8 mouse cellular contexts compared by ENCODE assay signal in genomic region chr19:15923426-15923825, GRCm38 (mm10). TPM values are rescaled to one million over a fixed set of nuclear protein-coding genes. Genes with fewer than 3 reads are reported as not detected.
A peak's percentile ranks its signal among the peaks of the same experiment; 100 is the strongest.
DNase-seq lines count a peak whose midpoint lies in the region; ATAC-seq and TF ChIP-seq lines count a peak whose summit lies in the region.

No protein-coding gene starts in this region.

- ATAC-seq in forebrain, embryonic 14.5 days = no peak
- no peak for ATAC-seq in hindbrain, embryonic 16.5 days
- ATAC-seq in liver, embryonic 11.5 days (replicated peaks; ENCODE audit: low FRiP score) = no peak
- no peak for ATAC-seq in midbrain, postnatal 0 days (ENCODE audit: low FRiP score)
- ATAC-seq in megakaryocyte-erythroid progenitor cell, adult 5-6 weeks (replicated peaks; ENCODE audit: low FRiP score, low TSS enrichment, poor library complexity, severe bottlenecking) = no peak

- H3K36me3 ChIP-seq in forebrain, embryonic 14.5 days (ENCODE audit: control insufficient read depth, insufficient read depth, low read length) = peaks cover 6% of the 10 kb centered on the region; the same call in 1 of the 2 replicates
- no peaks in the 10 kb centered on the region for H3K36me3 ChIP-seq in hindbrain, embryonic 16.5 days (ENCODE audit: control insufficient read depth, insufficient read depth, low read length)
- peaks cover 7% of the 10 kb centered on the region; the same call in 1 of the 2 replicates for H3K36me3 ChIP-seq in liver, embryonic 11.5 days (ENCODE audit: control insufficient read depth, insufficient read depth, low read length)
- no peaks in the 10 kb centered on the region for H3K36me3 ChIP-seq in midbrain, postnatal 0 days (ENCODE audit: insufficient read depth, low read length)

- H3K27ac ChIP-seq in forebrain, embryonic 14.5 days (ENCODE audit: low read depth, low read length) = peak overlapping the region; percentile 83; the same call in 1 of the 2 replicates
- H3K27ac ChIP-seq in hindbrain, embryonic 16.5 days (ENCODE audit: low read depth, low read length) = peak overlapping the region; percentile 86; the same call in 1 of the 2 replicates
- no peak overlapping the region for H3K27ac ChIP-seq in liver, embryonic 11.5 days (ENCODE audit: low read depth, low read length)
- no peak overlapping the region for H3K27ac ChIP-seq in midbrain, postnatal 0 days (ENCODE audit: low read depth, low read length)

- peak overlapping the region; percentile 97 for H3K4me2 ChIP-seq in forebrain, embryonic 14.5 days (ENCODE audit: low read length)
- peak overlapping the region; percentile 99 for H3K4me2 ChIP-seq in hindbrain, embryonic 16.5 days (ENCODE audit: low read length)
- peak overlapping the region; percentile 97 for H3K4me2 ChIP-seq in liver, embryonic 11.5 days
- H3K4me2 ChIP-seq in midbrain, postnatal 0 days (ENCODE audit: low read depth, low read length, poor library complexity, severe bottlenecking) = peak overlapping the region; percentile 95

- peak overlapping the region; percentile 75 for H3K9ac ChIP-seq in forebrain, embryonic 14.5 days (ENCODE audit: low read length)
- peak overlapping the region; percentile 76 for H3K9ac ChIP-seq in hindbrain, embryonic 16.5 days (ENCODE audit: low read depth, low read length)
- H3K9ac ChIP-seq in liver, embryonic 11.5 days (ENCODE audit: low read depth, low read length) = peak overlapping the region; percentile 81
- H3K9ac ChIP-seq in midbrain, postnatal 0 days (replicated peaks; ENCODE audit: low read length, poor library complexity, severe bottlenecking) = no peak overlapping the region

- peak; percentile 18 for DNase-seq in kidney, adult 11 months
- no peak for DNase-seq in kidney, adult 8-10 months
- peak; percentile 65 for DNase-seq in adrenal gland, postnatal 10 days
- DNase-seq in forebrain, embryonic 14.5 days (ENCODE audit: low spot score) = peak; percentile 24
- peak; percentile 55 for DNase-seq in liver, embryonic 11.5 days (ENCODE audit: low spot score)
- no peak for DNase-seq in midbrain, postnatal 0 days (ENCODE audit: low spot score)

- peak; percentile 23; the same call in 1 of the 2 replicates for TF ChIP-seq CTCF in midbrain, postnatal 0 days (IDR thresholded peaks at IDR 0.05)

- H3K4me1 ChIP-seq in forebrain, embryonic 14.5 days (ENCODE audit: control insufficient read depth, insufficient read depth, low read length) = peaks cover 15% of the 10 kb centered on the region
- peaks cover 13% of the 10 kb centered on the region for H3K4me1 ChIP-seq in hindbrain, embryonic 16.5 days (ENCODE audit: control insufficient read depth, insufficient read depth, low read depth, low read length)
- H3K4me1 ChIP-seq in liver, embryonic 11.5 days (replicated peaks; ENCODE audit: control insufficient read depth, insufficient read depth, low read length) = peaks cover 12% of the 10 kb centered on the region
- no peaks in the 10 kb centered on the region for H3K4me1 ChIP-seq in midbrain, postnatal 0 days (ENCODE audit: insufficient read depth, low read length)

- 22% methylated on average over 9 of the region's 9 CpGs for WGBS in forebrain, embryonic 14.5 days
- WGBS in hindbrain, embryonic 16.5 days = 31% methylated on average over 9 of the region's 9 CpGs
- WGBS in liver, embryonic 11.5 days = 12% methylated on average over 9 of the region's 9 CpGs
- WGBS in midbrain, postnatal 0 days = 28% methylated on average over 9 of the region's 9 CpGs

- no peaks in the 10 kb centered on the region for H3K27me3 ChIP-seq in forebrain, embryonic 14.5 days (replicated peaks; ENCODE audit: control insufficient read depth, insufficient read depth, low read length)
- H3K27me3 ChIP-seq in hindbrain, embryonic 16.5 days (replicated peaks; ENCODE audit: control insufficient read depth, insufficient read depth, low read length) = no peaks in the 10 kb centered on the region
- H3K27me3 ChIP-seq in liver, embryonic 11.5 days (replicated peaks; ENCODE audit: control insufficient read depth, insufficient read depth, low read length) = no peaks in the 10 kb centered on the region
- H3K27me3 ChIP-seq in midbrain, postnatal 0 days (ENCODE audit: insufficient read depth, low read length) = no peaks in the 10 kb centered on the region

- no peaks in the 10 kb centered on the region for H3K9me3 ChIP-seq in forebrain, embryonic 14.5 days (replicated peaks; ENCODE audit: control insufficient read depth, low read length)
- no peaks in the 10 kb centered on the region for H3K9me3 ChIP-seq in hindbrain, embryonic 16.5 days (ENCODE audit: control insufficient read depth, low read length)
- no peaks in the 10 kb centered on the region for H3K9me3 ChIP-seq in liver, embryonic 11.5 days (ENCODE audit: control insufficient read depth, low read length)
- no peaks in the 10 kb centered on the region for H3K9me3 ChIP-seq in midbrain, postnatal 0 days (ENCODE audit: low read length)

- H3K4me3 ChIP-seq in forebrain, embryonic 14.5 days (ENCODE audit: low read depth, low read length) = peak overlapping the region; percentile 71
- peak overlapping the region; percentile 77 for H3K4me3 ChIP-seq in hindbrain, embryonic 16.5 days (ENCODE audit: low read length)
- peak overlapping the region; percentile 65 for H3K4me3 ChIP-seq in liver, embryonic 11.5 days (ENCODE audit: low read depth, low read length)
- H3K4me3 ChIP-seq in midbrain, postnatal 0 days (ENCODE audit: low read depth, low read length) = peak overlapping the region; percentile 55

RNA-seq across cellular contexts. Expression of gene Psat1, which starts 23.7 kb away (rescaled TPM):
- total RNA-seq in adrenal gland, postnatal 10 days (2021) = 100 to 1,000 TPM in 1 of 2 experiments, 10 to 100 TPM in 1; 60.7 to 140 TPM
- 128 and 147 TPM in 2 replicates for polyA plus RNA-seq in forebrain, embryonic 14.5 days (2014; fragmentation: Nextera tagmentation; extraction: Ambion mirVana)
- 88.3 and 93.2 TPM in 2 replicates for polyA plus RNA-seq in hindbrain, embryonic 16.5 days (2015; fragmentation: Nextera tagmentation; extraction: Ambion mirVana)
- polyA plus RNA-seq in liver, embryonic 11.5 days (2014; fragmentation: Nextera tagmentation; extraction: Ambion mirVana) = 264 and 315 TPM in 2 replicates
- total RNA-seq in midbrain, postnatal 0 days (2014; rRNA removed) = 97.3 and 106 TPM in 2 replicates
- polyA plus RNA-seq in midbrain, postnatal 0 days (2015; fragmentation: Nextera tagmentation; extraction: Ambion mirVana) = 68.0 and 76.3 TPM in 2 replicates
- 52.7 and 53.5 TPM in 2 replicates for total RNA-seq in megakaryocyte-erythroid progenitor cell, adult 5-6 weeks (2014; fragmentation: Nextera tagmentation)
- total RNA-seq in megakaryocyte-erythroid progenitor cell, adult 5-6 weeks (2017) = 61.7 and 63.8 TPM in 2 replicates

Comparison
In these comparisons a context has a peak if more than half of its experiments do, and no peak if none do; other contexts are left out.
1. DNase-seq: peak in kidney, adult 11 months (single experiment), adrenal gland, postnatal 10 days (single experiment), forebrain, embryonic 14.5 days (single experiment) and liver, embryonic 11.5 days (single experiment); none in kidney, adult 8-10 months (0 of 2) and midbrain, postnatal 0 days (single experiment).
2. H3K27ac ChIP-seq: peak in forebrain, embryonic 14.5 days (single experiment) and hindbrain, embryonic 16.5 days (single experiment); none in liver, embryonic 11.5 days (single experiment) and midbrain, postnatal 0 days (single experiment).
3. Peak in every context shown above with its lines, with median percentiles within 50 percentile points of each other: H3K4me2 ChIP-seq and H3K4me3 ChIP-seq.